Mouse (Mus musculus) macrophage (primary cell): ENCODE measurements around the gene Kcnk5. TPM values are rescaled to one million over a fixed set of nuclear protein-coding genes. Genes with fewer than 3 reads are reported as not detected.

ENCODE experiments used
- H3K27ac ChIP-seq: fragments of 350-480 bp; formaldehyde crosslinking; 2 replicates; pipeline ENCODE4 v1.9.0; 2021
- H3K36me3 ChIP-seq: fragments of 350-480 bp; formaldehyde crosslinking; 2 replicates; pipeline ENCODE4 v1.9.0; 2021; ENCODE audit errors: inconsistent target
- H3K4me3 ChIP-seq: fragments of 350-480 bp; formaldehyde crosslinking; 2 replicates; pipeline ENCODE4 v1.9.0; 2021; ENCODE audit errors: inconsistent target
- H3K79me2 ChIP-seq: fragments of 350-480 bp; formaldehyde crosslinking; 2 replicates; pipeline ENCODE4 v1.9.0; 2021; ENCODE audit errors: inconsistent target
- WGBS: methylation state at CpG from one replicate; pipeline ENCODE4 v1.1.7; 2026; ENCODE audit warnings: inconsistent platforms; ENCODE audit not compliant: missing documents; 5-methylcytosine and 5-hydroxymethylcytosine counted together
- polyA plus RNA-seq: library from polyadenylated mRNA; stranded (reverse); fragments of 250-400 nt; gene quantifications from 3 replicates; pipeline ENCODE4 v1.2.4, GENCODE M21; 2018; ENCODE audit warnings: inconsistent platforms

Kcnk5 gene
- polyA plus RNA-seq, 1 experiment from 2014 or later, result 0.04 TPM

DNA sequence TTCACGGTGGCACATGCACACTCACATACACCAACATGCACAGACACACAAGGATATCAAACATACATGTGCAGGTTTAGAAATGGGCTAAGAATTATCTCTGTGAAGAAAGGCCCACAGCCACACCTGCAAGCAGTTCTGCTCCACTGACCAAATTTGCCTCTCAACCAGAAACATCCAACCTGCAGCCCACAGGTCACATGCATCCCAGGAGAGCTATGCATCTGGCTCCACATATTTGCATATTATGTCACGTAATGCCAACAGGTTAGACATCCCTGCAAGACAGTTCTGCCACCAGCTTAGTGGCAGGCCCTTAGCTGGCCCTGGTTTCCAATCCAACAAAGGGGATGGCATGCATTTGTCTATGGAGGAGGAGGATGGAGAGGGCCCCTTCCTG, 13.6 kb downstream of the Kcnk5 start:
- WGBS, result 97% methylated on average over 2 of the region's 2 CpGs
- H3K36me3 ChIP-seq, result no peaks in the 10 kb centered on the region

DNA sequence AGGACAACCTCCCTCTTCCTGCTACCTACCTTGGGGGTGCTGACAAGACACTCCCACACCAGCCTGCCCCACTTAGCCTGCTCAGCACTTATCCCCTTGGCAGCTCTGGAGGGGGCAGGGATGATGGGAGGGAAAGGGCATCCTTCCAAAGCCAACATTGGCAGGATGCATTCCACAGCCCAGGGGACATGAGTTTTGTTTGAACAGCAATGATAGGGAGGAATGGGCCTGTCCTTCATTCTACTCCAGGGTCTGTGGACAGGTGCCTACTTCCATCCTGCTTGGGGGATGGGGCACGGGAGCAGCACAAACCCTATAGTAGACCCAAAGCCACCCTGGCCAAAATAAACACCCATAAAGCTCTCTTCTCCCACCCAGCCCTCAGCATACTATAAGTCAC, 16.2 kb downstream of the Kcnk5 start:
- H3K4me3 ChIP-seq, result no peak overlapping the region
- H3K27ac ChIP-seq, result no peak overlapping the region
- no peaks in the 10 kb centered on the region for H3K36me3 ChIP-seq

More for the DNA sequence above, 13.6 kb downstream of the Kcnk5 start:
- Histone ChIP-seq H3K4me3 (no peak overlapping the region), H3K79me2 (no peaks in the 10 kb centered on the region), H3K27ac (no peak overlapping the region)

DNA sequence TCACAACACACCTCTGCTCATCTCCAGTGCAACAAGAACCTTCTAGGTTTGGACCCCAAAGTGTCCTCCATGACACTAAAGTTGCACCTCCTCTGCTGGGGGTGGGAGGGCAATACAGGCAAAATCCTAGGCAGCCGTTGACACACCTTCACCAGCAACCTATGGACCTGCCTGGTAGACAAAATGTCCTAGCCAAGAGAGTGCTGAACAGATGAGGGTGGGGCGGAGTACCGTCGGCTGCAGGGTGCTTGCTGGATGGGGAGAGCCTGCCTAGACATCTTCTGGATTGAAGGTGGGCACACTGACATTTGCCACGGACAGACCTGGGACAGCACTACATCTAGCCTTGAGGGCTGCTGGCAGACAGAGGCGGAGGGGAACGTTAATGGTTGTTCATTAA, 17.2 kb downstream of the Kcnk5 start:
- Histone ChIP-seq H3K4me3 (no peak overlapping the region), H3K79me2 (no peaks in the 10 kb centered on the region), H3K36me3 (no peaks in the 10 kb centered on the region), H3K27ac (no peak overlapping the region)
- 95% methylated on average over 7 of the region's 7 CpGs for WGBS

More for the DNA sequence above, 16.2 kb downstream of the Kcnk5 start:
- WGBS, result 65% methylated on average over 1 of the region's 1 CpGs
- H3K79me2 ChIP-seq, result no peaks in the 10 kb centered on the region

DNA sequence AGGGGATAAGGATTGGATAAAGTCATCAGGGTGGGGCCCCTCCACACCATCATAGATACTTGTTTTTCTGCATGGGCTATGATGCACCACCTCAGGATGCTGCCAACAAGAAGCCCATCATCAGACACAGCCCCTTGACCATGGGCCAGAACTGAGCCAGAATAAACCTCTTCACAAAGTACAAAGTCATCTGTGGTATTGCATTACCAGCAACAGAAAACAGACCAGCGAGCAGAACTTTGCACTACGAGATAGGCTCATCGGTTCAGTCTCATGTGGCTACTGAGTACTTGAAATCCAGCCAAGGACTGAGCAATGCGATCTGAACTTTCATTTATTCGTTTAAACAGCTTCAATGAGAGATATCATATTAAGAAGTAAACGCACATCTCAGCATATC, 18.9 kb downstream of the Kcnk5 start:
- Histone ChIP-seq H3K27ac (no peak overlapping the region), H3K36me3 (no peaks in the 10 kb centered on the region), H3K4me3 (no peak overlapping the region), H3K79me2 (no peaks in the 10 kb centered on the region)
- 48% methylated on average over 6 of the region's 6 CpGs for WGBS

DNA sequence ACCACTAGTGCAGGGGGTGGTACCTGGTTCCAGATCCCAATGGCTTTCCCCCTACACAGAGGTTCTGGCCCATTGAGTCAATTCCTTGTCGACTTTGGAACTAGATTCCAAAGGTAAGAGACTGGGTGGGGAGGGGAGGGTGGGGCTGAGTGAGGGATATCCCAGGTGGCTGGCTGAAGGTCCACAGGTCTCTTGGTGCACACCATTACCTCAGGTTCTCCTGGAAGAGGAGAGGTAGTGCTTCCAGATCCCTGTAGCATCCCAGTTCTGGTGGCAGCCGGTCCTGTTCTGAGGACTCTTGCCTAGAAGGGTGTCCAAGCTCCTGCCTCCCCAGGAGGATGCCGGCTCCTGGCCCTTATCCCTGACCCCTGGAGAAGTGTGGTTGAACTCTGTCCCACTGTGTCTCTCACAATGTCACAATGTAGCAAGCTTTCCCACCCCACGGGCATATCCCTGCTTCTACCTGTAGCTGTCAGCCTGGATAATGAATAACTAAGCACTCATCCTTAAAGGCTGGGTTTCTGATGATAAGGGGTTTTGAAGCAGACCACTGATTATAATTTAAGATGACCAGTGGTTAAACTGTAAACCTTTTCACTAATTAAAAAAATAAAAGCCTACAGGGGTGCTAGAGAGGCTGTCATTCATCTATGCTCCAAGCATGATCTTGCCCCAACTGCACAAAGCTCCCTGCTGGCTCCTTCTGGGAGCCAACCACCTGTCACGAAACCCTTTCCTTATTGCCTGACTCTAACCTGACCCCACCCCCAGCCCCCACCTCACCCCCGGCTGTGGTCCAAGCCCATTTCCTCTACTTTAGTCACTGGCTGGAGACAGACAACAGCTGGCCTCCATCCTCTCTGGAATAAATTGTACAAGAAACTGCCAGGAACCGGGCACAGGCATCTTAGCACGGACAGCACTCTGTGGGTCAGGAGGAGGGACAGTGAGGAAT, 22.6 kb downstream of the Kcnk5 start:
- Histone ChIP-seq H3K27ac (no peak overlapping the region), H3K4me3 (no peak overlapping the region), H3K79me2 (no peaks in the 10 kb centered on the region), H3K36me3 (no peaks in the 10 kb centered on the region)
- 69% methylated on average over 8 of the region's 8 CpGs for WGBS

DNA sequence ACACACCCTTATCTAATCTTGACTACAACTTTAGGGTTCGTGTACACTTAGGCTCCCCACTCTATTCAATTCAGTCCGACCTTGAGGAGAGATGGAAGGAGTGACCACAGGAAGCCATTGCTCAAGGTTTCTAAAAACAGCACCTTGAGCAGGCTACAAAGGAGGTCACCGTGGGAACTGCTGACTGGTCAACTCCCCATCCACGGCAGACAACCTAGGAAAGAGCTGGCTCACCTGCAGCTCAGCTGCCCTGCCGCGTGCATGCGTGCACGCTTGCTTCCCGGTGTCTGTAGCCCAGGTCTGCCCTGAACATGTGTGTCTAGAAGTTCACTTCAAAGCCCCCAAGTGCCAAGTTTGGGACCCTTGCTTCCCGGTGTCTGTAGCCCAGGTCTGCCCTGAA, 24.0 kb downstream of the Kcnk5 start:
- WGBS, result 73% methylated on average over 10 of the region's 10 CpGs
- Histone ChIP-seq H3K27ac (no peak overlapping the region), H3K36me3 (no peaks in the 10 kb centered on the region), H3K79me2 (no peaks in the 10 kb centered on the region), H3K4me3 (no peak overlapping the region)

DNA sequence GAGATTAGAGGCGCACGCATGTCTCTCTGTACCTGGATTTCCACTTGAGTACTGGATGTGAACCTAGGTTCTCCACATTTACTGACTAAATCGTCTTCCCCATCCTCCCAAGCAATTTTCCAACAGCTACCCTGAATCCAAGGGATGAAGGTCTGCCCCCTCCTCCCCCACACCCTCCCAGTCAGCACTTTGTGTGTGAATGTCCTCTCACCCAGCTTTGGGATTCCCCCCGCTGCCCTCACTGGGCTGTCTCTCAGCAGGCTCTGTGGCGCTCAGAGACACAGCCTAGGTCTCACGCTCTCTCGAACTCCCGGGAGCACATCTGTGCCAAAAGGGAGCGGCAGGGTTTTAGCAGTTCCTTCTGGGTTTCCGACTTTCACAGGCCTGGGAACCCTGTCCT, 25.9 kb downstream of the Kcnk5 start:
- Histone ChIP-seq H3K36me3 (no peaks in the 10 kb centered on the region), H3K27ac (no peak overlapping the region), H3K4me3 (no peak overlapping the region), H3K79me2 (no peaks in the 10 kb centered on the region)
- WGBS, result 83% methylated on average over 10 of the region's 10 CpGs

DNA sequence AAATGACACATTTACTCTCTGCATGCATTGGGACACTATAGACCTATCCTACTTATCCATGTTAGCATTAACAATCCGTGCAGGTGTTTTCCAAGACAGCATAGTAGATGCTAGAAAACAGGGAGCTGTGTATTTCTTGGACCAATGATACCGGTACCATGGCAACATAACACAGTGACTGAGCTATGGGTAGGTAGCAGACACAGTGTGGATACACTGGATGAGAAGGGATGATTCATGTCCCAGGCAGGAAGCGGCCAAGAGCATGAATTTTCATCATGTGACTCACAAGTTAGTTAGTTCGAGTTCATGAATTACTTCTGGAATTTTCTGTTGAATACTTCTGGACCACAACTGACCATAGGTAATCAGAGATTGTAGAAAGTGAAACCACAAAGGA, 26.7 kb downstream of the Kcnk5 start:
- H3K79me2 ChIP-seq, result no peaks in the 10 kb centered on the region
- no peak overlapping the region for H3K27ac ChIP-seq
- WGBS, result 75% methylated on average over 4 of the region's 4 CpGs
- no peaks in the 10 kb centered on the region for H3K36me3 ChIP-seq
- H3K4me3 ChIP-seq, result no peak overlapping the region

DNA sequence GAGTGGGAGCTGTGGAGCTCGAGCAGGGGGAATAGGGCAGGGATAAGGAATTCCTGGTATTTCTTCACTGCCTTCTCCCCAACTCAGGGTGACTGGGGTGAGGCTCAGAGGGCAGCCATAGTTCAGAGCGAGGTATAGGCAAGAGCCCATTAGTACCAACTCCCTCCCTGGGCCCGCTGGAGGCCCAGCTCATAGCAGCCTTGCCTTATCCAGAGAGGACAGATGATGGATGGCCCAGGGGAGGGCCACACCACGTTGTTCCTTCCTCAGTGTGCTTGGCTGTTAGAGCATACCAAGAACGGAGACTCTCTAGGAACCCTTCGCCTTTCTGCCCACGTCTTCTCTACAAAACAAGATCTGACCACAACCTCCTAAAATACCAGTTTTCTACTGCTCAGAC, 27.4 kb downstream of the Kcnk5 start:
- Histone ChIP-seq H3K27ac (no peak overlapping the region), H3K36me3 (no peaks in the 10 kb centered on the region)
- 69% methylated on average over 7 of the region's 7 CpGs for WGBS

DNA sequence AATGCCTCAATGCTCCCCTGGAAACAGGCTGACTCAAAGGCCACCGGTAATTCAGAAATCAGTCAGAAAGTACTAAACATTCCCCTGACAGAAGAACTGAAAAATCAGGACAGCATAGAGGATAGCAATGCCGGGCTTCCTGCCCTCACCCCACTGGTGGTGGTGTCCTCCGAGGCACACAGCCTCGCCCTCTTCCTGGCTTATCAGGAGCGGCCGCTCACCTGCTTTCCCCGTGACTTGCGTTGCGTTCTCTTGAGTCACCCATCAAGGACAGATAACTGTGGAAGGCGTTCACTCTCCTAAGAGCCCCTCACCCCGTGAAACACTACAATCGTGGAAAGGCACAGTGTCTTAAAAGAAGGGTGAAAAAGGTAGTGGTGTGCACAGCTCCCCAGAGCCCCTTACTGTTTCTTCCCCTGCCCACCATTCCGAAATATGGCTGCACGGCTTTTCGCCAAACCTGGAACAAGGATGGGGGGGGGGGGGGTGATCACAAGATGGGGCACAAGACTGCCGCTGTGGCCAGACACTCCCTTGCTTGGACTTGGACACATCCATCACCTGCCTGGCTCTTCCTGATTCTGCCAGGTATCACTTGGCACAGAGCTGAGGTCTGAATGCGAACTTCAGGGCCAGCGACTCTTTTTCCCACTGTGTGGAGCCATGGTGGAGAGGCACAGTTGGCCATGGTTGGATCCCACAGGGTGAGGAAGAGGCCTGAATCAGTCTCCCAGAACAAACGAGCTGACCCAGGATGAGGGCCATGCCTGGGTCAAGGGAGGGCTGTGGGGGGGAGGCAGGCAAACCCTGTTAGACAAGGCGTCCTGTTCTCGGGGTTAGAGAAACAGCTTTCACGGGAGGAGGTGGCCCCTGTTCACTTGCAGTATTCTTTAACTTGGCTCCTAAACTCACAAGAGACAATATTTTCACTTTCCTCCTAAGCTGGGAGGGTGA, 32.2 kb downstream of the Kcnk5 start:
- no peak overlapping the region for H3K4me3 ChIP-seq
- H3K36me3 ChIP-seq, result no peaks in the 10 kb centered on the region
- WGBS, result 91% methylated on average over 22 of the region's 22 CpGs
- H3K27ac ChIP-seq, result no peak overlapping the region
- H3K79me2 ChIP-seq, result no peaks in the 10 kb centered on the region

More for the DNA sequence above, 27.4 kb downstream of the Kcnk5 start:
- Histone ChIP-seq H3K4me3 (no peak overlapping the region), H3K79me2 (no peaks in the 10 kb centered on the region)

DNA sequence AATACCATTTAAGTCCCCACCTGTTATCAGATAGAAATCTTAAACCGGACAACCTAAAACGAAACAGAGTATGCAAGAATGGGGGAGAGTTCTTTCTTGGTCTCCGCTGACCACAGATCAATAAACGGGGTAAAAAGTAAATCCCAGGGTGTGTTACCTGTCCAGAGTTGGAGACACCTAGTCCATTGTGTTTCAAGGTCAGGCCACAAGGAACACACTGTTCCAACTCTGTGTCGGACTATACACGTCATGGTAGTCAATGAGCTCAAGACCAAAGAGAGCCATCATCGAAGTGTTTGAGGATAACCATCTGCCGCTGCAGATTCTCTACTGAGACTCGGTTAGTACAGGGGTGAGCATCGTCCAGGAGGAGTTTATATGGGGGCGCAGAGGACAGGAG, 33.1 kb downstream of the Kcnk5 start:
- 90% methylated on average over 11 of the region's 11 CpGs for WGBS
- H3K27ac ChIP-seq, result no peak overlapping the region
- no peaks in the 10 kb centered on the region for H3K36me3 ChIP-seq
- H3K79me2 ChIP-seq, result no peaks in the 10 kb centered on the region
- no peak overlapping the region for H3K4me3 ChIP-seq

DNA sequence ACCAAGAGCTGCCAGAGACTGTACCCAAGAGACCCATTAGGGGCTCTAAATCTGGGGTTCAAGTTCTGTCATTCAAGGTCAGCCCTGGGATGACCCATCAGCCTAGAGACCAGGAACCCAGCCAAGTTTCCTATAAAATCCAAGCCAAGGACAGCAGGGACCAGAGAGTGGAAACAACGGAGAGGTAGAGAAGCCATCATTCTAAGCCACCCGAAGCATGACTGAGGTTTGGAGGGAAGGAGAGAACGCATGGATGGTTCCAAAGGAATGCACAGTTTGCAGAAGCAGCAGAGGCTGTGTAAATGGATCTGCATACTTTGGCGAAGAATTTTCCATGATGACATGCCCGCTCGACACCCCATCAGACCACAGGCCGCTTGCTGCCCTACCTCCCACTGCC, 33.8 kb downstream of the Kcnk5 start:
- H3K4me3 ChIP-seq, result no peak overlapping the region
- H3K79me2 ChIP-seq, result no peaks in the 10 kb centered on the region
- 95% methylated on average over 7 of the region's 7 CpGs for WGBS
- H3K36me3 ChIP-seq, result no peaks in the 10 kb centered on the region
- no peak overlapping the region for H3K27ac ChIP-seq

DNA sequence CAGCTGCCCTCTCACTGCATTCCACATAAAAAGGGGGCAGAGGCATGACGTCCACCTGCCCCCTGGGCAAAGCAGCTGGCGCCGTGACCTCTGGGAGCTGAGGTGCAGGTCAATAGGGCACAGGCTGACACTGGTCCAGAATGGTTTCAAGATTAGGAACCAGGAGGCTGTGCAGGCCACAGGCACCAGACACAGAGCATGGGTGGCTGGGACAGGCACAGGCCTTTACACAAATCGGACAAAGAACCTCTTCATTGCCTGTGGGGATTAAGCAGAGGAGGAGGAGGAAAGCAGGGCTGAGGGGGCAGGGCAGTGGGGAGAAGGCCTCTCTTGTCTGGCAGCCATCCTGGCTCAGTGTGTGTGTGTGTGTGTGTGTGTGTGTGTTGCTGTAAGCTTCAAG, 37.5 kb downstream of the Kcnk5 start:
- 87% methylated on average over 4 of the region's 4 CpGs for WGBS
- Histone ChIP-seq H3K4me3 (no peak overlapping the region), H3K36me3 (no peaks in the 10 kb centered on the region)

DNA sequence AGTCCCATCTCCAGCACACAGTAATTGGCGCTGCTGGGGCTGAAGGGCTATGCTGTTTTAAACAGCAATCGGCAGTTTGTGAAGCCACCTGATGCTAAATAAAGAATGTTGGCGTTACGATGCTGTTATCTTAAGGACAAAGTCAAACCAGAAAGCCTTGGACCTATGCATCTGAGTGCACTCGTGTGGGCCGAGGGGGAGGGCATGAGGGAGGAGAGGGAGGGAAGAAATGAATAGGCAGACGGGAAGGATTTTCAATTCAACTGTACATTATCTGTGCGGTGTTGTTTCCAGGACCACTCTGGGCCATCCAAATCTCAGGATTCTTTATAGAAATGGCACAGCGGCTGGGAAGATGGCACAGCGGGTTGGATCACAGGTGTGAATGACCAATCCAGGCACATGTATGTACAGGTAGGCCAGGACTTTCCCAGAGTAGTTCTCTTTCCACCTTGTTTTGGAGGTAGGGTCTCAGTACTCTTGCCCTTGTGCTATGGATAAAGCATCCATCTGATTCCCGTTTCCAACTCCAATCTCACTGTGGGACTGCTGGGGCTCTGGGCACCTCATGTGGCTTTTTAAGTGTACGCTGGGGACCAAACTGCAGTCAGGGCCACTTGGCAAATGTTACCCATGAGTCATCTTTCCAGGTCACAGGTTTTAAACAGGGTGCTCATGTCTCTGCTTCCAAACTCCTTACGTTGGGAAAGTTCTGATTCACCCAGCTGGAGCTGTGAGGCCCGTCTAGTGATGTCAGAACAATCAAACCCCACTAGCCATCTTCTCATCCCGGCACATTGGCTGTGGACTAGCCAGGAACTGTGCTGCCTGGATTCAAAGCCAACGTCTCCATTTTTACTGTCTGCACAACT, 42.9 kb downstream of the Kcnk5 start, which contains the start of gene Saysd1:
Gene Saysd1 (minus strand): TSS at position 51 of the 872 bp plus-strand sequence.
- WGBS, result 93% methylated on average over 16 of the region's 16 CpGs
- no peak within 1 kb of the TSS for H3K27ac ChIP-seq
- no peak within 1 kb of the TSS for H3K4me3 ChIP-seq
- no peaks in the 10 kb centered on the region for H3K36me3 ChIP-seq
- no peaks in the 10 kb centered on the region for H3K79me2 ChIP-seq

More for the DNA sequence above, 37.5 kb downstream of the Kcnk5 start:
- Histone ChIP-seq H3K79me2 (no peaks in the 10 kb centered on the region), H3K27ac (no peak overlapping the region)
